Mouse (Mus musculus) erythroblast, embryonic 14.5 days (primary cell): ENCODE measurements at regions not wholly inside any gene's neighbourhood (a gene's known extent, or its start where the extent isn't known, plus 50 kb on each side); places are given as distances from the start of the nearest gene placed in this dataset.

ENCODE experiments used
- H3K27me3 ChIP-seq: 2 replicates; pipeline ENCODE4 v1.6.1; 2012; ENCODE audit warnings: inconsistent platforms; ENCODE audit not compliant: control insufficient read depth
- H3K36me3 ChIP-seq: 2 replicates; pipeline ENCODE4 v1.6.1; 2012; ENCODE audit warnings: mild to moderate bottlenecking, inconsistent platforms; ENCODE audit not compliant: control insufficient read depth
- H3K4me1 ChIP-seq: 2 replicates; pipeline ENCODE4 v1.6.1; 2012; ENCODE audit warnings: inconsistent platforms; ENCODE audit not compliant: control insufficient read depth
- H3K4me3 ChIP-seq: replicated peaks from 2 replicates; pipeline ENCODE3; 2012; ENCODE audit warnings: moderate library complexity, mild to moderate bottlenecking, inconsistent platforms
- H3K9me3 ChIP-seq: 2 replicates; pipeline ENCODE4 v1.6.1; 2012; ENCODE audit warnings: low read length, inconsistent platforms, mixed read lengths; ENCODE audit not compliant: control insufficient read depth
- GATA1 ChIP-seq: IDR thresholded peaks from 2 replicates; pipeline ENCODE4 v1.6.1; 2012; ENCODE audit warnings: low read length, inconsistent platforms, mixed read lengths
- TAL1 ChIP-seq: IDR thresholded peaks from 3 replicates; pipeline ENCODE4 v1.6.1; 2012; ENCODE audit warnings: low read length, inconsistent platforms, mixed read lengths

- H3K9me3 ChIP-seq = no peaks in the 10 kb centered on the region
- no peaks in the 10 kb centered on the region for H3K4me1 ChIP-seq
- TF ChIP-seq TAL1 = no peak
- TF ChIP-seq GATA1 = no peak
- no peak overlapping the region for H3K4me3 ChIP-seq
- no peaks in the 10 kb centered on the region for H3K36me3 ChIP-seq
- H3K27me3 ChIP-seq = no peaks in the 10 kb centered on the region
Observed at GRCm38 (mm10) chr4:56090796-56091195, 558.5 kb upstream of the Klf4 start.

GRCm38 (mm10) chr4:56088701-56089100 lies 556.4 kb upstream of the Klf4 start:
- Histone ChIP-seq H3K9me3 (no peaks in the 10 kb centered on the region), H3K27me3 (no peaks in the 10 kb centered on the region), H3K4me1 (no peaks in the 10 kb centered on the region), H3K4me3 (no peak overlapping the region), H3K36me3 (no peaks in the 10 kb centered on the region)
- TF ChIP-seq GATA1 (no peak), TAL1 (no peak)

- no peaks in the 10 kb centered on the region for H3K9me3 ChIP-seq
- TF ChIP-seq TAL1 (no peak), GATA1 (no peak)
- H3K4me1 ChIP-seq = no peaks in the 10 kb centered on the region
- H3K4me3 ChIP-seq = no peak overlapping the region
- no peaks in the 10 kb centered on the region for H3K27me3 ChIP-seq
- no peaks in the 10 kb centered on the region for H3K36me3 ChIP-seq
Observed at GRCm38 (mm10) chr4:56086306-56086705, 554.0 kb upstream of the Klf4 start.

DNA sequence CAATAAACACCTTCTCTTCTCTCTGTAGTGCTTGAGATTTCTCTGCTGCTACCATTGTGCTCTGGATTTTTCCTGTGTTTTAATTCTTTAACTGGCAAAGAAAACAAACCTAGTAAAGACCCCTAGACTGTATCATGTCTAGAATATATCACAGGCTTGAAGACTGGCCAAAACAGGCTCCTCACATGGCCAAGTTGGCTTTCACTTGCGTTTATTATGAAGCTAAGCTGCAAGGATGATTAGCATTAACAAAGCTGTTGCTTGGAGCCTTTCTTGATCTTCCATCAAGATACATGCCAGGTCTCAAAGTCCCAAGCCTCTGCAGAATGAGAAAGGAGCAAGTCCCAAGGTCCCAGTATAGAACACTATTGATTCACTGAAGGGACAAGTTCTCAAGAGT lies 551.9 kb upstream of the Klf4 start:
- Histone ChIP-seq H3K4me1 (no peaks in the 10 kb centered on the region), H3K27me3 (no peaks in the 10 kb centered on the region), H3K9me3 (no peaks in the 10 kb centered on the region), H3K4me3 (no peak overlapping the region), H3K36me3 (no peaks in the 10 kb centered on the region)
- no peak for TF ChIP-seq GATA1
- no peak for TF ChIP-seq TAL1

- Histone ChIP-seq H3K9me3 (no peaks in the 10 kb centered on the region), H3K4me1 (no peaks in the 10 kb centered on the region), H3K27me3 (no peaks in the 10 kb centered on the region), H3K36me3 (no peaks in the 10 kb centered on the region), H3K4me3 (no peak overlapping the region)
- no peak for TF ChIP-seq GATA1
- no peak for TF ChIP-seq TAL1
Observed at GRCm38 (mm10) chr4:56082411-56082810, 550.1 kb upstream of the Klf4 start.

DNA sequence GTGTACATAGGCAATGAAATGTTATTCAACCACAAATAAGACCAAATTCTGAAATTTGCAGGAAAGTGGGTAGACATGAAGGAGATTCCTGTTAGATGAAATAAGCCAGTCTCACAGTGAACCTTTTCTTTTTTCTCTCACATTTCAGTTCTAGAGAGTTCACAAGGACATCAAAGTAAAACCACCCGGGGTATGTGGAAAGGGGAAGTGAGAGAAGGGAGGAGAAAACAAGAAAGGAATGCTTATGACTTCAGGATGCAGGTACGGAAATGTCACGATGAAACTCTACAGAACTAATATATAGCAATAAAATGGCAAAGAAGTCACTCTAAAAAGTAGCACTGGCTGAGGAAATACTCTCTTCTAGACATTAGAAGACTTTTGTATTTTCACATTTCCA lies 548.7 kb upstream of the Klf4 start:
- Histone ChIP-seq H3K4me1 (no peaks in the 10 kb centered on the region), H3K36me3 (no peaks in the 10 kb centered on the region), H3K27me3 (no peaks in the 10 kb centered on the region), H3K9me3 (no peaks in the 10 kb centered on the region), H3K4me3 (no peak overlapping the region)
- no peak for TF ChIP-seq GATA1

GRCm38 (mm10) chr4:56070664-56071334 lies 538.5 kb upstream of the Klf4 start:
- TF ChIP-seq GATA1 (no peak), TAL1 (no peak)
- Histone ChIP-seq H3K4me3 (no peak overlapping the region), H3K4me1 (no peaks in the 10 kb centered on the region), H3K36me3 (no peaks in the 10 kb centered on the region), H3K27me3 (no peaks in the 10 kb centered on the region), H3K9me3 (no peaks in the 10 kb centered on the region)

DNA sequence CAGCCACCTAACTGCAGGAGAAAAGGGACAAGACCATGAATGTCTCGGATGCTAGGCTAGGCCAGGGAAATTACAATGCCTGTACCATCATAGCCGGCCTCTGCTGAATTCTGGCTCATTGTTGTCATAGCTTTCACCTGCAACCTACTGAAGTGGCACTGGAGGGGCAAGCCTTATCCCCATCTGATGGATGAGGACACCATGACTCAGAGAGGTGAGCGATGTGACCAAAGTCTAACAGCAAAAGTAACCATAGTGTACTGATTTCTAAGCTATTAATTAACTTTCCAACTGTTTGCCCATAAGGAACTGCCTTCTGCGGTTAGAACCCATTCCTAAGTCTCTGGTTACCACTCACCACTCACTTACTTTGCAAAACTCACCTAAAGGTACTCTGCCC lies 536.6 kb upstream of the Klf4 start:
- no peaks in the 10 kb centered on the region for H3K36me3 ChIP-seq
- H3K4me3 ChIP-seq = no peak overlapping the region
- no peaks in the 10 kb centered on the region for H3K9me3 ChIP-seq
- no peaks in the 10 kb centered on the region for H3K4me1 ChIP-seq
- no peaks in the 10 kb centered on the region for H3K27me3 ChIP-seq
- no peak for TF ChIP-seq GATA1
- TF ChIP-seq TAL1 = no peak

- Histone ChIP-seq H3K27me3 (no peaks in the 10 kb centered on the region), H3K4me1 (no peaks in the 10 kb centered on the region), H3K4me3 (no peak overlapping the region), H3K9me3 (no peaks in the 10 kb centered on the region), H3K36me3 (no peaks in the 10 kb centered on the region)
- TF ChIP-seq TAL1 (no peak), GATA1 (no peak)
Observed at GRCm38 (mm10) chr4:56064657-56065056, 532.4 kb upstream of the Klf4 start.

- Histone ChIP-seq H3K36me3 (no peaks in the 10 kb centered on the region), H3K27me3 (no peaks in the 10 kb centered on the region), H3K4me1 (no peaks in the 10 kb centered on the region), H3K9me3 (no peaks in the 10 kb centered on the region), H3K4me3 (no peak overlapping the region)
- no peak for TF ChIP-seq GATA1
- TF ChIP-seq TAL1 = no peak
Observed at GRCm38 (mm10) chr4:56051792-56052380, 519.6 kb upstream of the Klf4 start.
